Mouse (Mus musculus) left cerebral cortex, postnatal 36 days (tissue): ENCODE measurements at regions not wholly inside any gene's neighbourhood (a gene's known extent, or its start where the extent isn't known, plus 50 kb on each side); places are given as distances from the start of the nearest gene placed in this dataset.

Experiments used
- DNase-seq, 2 experiments: peaks; one replicate each; pipeline ENCODE4 v3.0.0; 2021 to 2022; ENCODE audit warnings: low spot score in 2 of 2, mixed read lengths in 1 of 2
- intact Hi-C: fragments of 180-260 bp; cut with DNase I; formaldehyde crosslinking; loops from one replicate; pipeline ENCODE4 v1.15.1; 2025

DNA sequence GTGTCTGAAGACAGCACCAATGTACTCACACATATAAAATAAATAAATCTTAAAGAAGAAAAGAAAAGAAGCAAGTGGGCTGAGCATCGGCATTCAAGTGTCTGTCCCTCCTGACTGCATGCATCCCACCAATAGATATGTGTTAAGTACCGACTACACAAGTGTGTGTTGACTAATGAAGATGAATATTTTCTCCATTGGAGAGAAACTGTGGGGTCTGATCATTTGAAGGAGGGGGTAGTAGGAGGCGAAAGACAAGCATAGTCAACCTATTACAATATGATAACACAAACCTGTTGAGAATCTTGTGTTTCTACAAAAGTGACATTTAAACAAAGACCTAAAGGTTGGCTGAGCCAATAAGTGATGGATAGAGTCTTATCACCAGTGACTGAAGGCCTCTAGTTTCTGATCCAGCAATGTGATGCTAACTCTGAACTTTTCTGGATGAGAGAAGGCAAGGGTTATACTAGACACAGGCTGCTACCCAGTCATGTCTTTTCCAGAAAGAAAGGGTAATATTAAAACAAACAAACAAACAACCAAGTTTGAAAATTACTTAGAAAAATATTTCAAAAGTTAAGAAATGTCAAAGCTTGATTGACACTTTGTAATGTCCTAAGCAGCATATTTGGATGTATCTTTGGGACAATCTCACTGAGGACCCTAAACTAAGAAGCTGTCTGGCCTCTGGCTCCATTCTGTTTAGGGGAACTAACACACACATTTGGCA lies 113.4 kb upstream of the Cpsf6 start:
- intact Hi-C loops: no loop called here
- no peak for DNase-seq

DNA sequence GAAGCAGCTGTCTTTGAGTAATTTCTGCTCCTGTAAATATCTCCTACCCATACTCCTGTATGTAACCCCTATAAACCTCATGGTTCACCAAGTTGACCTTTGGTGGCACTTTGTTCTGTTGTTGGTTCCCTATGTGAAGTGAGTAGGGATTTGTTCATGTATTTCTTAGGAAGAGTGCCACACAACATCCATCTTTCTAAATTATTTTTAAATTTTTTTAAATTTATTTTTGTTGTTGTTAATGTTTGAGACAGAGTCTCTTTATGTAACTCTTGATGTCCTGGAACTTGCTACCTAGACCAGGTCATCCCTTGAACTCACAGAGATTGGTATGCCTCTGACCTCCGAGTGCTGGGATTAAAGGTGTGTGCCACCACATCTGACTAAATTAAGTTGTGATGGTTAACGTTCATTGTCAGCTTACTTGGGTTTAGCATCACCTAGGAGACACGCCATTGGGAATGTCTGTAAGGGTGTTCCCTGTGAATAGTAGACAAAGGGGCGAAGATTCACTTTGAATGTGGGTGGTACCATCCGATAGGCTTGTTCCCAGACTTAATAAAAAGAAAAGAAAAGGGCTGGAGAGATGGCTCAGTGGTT lies 112.7 kb upstream of the Cpsf6 start:
- no peak for DNase-seq
- intact Hi-C loops: no loop called here

DNA sequence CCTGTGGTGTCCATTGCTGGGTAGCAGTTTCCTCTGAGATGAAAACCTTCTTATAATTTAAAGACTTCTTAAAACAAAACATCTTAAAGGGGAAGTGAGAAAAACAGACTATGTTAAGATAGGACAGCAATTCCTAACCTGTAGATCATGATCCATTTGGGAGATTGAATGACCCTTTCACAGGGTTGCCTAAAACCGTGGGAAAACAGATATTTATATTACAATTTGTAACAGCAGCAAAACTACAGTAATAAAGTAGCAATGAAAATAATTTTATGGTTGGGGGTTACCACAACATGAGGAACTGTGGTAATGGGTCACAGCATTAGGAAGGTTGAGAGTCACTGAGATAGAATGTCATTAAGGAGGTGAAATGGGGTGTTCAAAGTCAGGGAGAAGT lies 111.9 kb upstream of the Cpsf6 start:
- DNase-seq: no peak
- intact Hi-C loops: no loop called here

DNA sequence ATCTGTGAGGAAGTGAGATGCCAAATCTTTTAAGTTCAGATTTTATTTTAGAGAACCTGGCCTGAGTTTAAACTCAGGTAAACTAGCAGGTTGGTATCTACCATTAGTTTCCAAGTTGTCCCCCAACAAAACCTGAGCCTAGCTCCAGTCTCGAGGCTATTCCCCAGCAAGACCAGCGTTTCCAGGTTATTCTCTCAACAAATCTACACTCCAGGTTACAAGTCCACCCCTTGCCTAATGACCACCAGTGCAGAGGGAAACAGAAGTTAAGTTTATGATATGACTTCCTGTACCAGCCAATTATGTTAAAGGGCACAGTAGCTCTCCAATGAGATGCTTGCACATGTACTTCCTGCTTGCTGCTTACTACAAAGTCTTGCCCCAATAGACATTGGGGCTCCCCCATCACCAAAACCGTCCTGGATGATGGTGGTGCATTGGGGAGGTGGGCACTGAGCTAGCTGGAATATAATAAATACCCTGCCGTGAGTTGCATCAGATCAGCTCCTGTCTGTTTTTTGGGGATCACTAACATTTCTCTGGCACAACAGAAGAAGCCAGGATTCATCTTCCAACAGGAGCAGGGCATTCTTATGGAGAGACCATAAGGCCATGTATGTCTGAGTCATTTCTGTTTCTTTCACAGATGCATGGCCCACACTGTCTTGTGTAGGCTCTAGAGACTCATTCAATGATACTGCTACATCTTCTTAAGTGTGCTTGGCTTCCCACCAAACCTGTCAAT lies 111.2 kb upstream of the Cpsf6 start:
- intact Hi-C loops: no loop called here

DNA sequence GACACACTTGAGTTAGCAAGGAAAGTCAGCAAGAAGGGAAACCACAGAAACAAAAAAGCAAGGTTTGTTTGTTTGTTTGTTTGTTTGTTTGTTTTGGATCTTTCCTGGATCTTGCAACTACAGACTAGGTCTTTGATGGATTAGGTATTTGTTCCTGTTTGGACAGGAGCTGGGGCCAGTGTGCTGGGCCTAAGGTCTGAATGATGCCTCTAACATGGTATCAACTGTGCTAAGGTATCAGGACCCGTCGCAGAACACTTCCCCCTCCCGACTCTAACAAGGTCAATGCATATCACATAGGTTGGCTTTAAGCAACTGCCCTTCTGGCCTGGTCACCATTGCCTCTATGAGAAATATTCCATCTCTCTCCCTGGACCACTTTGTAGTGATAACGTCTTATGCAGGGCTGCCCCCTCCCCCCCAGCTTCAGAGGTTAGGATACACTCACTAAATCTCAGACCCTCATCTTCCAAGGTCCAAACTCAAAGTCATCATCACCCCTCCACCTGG lies 103.3 kb upstream of the Cpsf6 start:
- DNase-seq: no peak

More for the DNA sequence above, 111.2 kb upstream of the Cpsf6 start:
- DNase-seq: no peak

DNA sequence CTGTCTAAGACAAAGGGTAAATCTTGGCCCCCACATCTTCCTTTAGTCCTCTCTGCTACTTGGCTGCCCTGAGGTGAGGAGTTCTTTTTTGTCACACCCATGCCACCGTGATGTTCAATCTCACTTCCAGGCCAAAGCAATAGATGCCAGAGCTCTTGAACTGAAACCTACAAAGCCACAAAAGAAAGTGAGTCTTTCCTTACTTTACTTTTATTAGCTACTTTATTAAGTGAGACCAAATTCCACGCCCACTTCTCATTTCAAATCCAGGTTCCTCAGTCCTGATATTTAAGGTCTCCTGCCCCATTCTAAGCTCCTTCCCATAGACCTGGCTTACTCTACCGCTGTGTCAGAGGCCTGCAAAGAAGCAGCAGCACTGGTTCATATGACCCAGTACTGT lies 102.5 kb upstream of the Cpsf6 start:
- intact Hi-C loops: no loop called here
- DNase-seq: no peak

More for the DNA sequence above, 103.3 kb upstream of the Cpsf6 start:
- intact Hi-C loops: no loop called here

DNA sequence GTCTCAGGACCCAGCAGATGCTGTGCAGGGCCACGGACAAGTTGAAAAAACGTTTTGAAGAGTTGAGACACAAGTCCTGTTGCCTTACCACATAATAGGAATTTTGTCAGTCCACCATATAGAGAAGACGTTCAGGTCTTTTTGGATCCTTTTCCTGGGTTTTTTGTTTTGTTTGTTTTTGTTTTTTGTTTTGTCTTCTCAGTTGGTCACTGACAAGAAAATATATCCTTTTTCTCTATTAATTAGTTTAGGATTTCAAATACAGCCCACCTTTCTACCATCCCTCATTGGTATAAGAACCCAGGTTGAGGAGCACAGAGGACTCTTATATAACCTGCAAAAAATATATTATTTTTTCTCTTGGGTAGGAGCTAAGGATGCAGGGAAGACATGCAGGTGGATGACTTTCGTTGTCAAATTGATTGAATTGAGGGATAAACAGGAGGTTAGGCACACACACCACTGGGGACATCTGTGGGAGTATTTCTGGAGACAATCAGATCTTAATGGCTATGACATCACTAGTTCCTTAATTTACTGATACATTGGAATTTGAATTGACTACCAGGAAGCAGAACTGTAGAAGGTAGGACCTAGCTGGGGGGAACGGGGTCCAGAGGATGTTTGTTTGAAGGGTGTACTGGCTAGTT lies 101.7 kb upstream of the Cpsf6 start:
- intact Hi-C loops: no loop called here
- DNase-seq: no peak

DNA sequence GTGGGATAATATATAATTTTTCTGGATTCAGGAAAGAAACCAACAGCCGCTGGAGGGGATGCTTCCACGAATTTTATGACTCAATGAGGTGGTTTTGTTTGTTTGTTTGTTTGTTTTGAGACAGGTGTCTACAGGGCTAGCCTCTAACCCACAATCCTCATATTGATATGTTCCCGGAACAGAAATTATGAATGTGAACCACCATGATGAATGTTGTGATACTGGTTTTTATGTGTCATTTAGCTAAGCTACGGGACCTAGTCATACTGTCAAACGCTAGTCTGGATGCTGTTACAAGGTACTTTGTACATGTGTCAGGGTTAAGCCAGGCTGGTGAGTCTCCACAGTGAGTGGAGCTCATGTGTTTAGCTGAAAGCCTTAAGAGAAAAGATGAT lies 100.6 kb upstream of the Cpsf6 start:
- intact Hi-C loops: no loop called here
- DNase-seq: no peak

DNA sequence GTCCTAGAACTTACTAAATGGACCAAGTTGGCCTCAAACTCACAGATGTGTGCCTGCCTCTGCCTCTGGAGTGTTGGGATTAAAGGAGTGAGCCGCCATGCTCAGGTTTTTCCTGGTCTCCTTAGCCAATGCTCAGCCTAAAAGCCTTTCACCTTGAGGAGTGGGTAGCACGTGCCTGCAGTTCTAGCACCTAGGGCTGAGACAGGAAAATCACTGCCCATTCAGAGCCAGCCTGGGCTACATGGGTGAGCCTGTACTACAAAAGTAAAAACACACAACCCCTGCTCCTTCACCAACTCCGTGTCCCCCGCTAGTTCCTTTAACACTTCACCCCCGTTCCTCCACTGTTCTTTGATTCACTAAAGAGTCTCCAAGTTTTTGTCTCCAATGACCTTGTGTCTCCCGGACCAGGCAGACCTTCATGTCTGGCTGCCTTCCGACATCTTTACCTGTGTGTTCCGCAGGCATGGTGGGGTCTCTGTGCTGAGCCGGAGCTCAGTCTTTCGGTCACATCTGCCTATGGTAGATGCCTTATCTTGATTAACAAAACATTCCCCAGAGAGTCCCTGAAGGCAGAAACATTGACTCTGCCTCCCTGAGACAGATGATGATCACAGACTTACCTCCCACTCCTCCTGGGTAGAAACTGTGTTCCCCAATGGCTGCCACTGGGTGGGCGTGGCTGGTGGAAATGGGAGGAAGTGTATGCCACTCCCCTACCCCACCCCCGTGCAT lies 100.1 kb upstream of the Cpsf6 start:
- no peak for DNase-seq
- intact Hi-C loops: no loop called here

DNA sequence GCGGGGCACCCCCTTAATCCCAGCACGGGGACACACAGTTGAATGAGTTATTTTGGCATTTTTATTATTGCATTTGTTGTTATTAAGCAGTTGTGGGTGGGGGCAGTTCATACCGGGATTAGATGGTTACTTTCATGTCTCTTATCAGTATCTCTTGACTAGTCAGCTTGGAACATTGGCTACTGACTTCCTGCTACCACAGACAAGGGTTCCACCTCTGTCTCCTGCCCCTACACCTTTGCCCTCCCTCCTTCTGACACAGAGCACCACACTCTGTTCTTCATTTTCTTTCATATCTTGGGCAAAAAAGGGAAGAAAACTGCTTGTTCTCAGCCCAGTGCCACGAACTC lies 99.1 kb upstream of the Cpsf6 start:
- intact Hi-C loops: no loop called here
- DNase-seq: no peak

DNA sequence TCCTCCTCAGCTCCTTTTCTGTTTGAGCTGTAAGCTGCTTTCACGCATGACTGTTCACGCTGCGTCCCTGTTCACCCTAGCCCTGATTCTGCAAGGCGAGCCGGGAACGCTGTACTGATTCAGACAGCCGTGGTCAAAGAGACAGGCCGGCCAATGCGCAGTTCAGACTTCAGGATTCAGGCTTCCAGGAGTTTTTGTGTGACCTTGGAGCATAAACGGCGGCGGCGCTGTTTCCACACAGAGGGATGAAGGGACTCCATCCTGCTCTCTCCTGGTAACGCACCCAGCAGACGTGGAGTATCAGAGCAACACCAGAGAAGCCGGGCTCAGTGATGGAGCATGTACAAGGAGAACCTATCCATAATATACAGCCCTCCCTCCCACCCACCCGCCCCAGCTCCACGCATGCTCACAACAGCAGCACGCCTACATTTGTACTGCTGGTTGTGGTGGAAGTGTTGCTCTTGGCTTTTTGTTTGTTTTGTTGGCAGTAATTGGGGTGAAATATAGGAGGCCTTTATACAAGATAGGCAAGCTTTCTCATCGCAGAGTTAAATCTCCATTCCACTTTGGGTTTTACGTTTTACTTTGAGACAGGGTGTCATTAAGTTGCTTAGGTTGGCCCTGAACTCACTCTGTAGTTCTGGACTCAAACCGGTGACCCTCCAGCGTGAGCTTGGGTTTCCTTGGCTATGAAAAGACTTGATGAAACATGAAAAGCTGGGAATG lies 98.6 kb upstream of the Cpsf6 start:
- intact Hi-C loops: no loop called here
- peak; percentile 18 to 30 for DNase-seq

DNA sequence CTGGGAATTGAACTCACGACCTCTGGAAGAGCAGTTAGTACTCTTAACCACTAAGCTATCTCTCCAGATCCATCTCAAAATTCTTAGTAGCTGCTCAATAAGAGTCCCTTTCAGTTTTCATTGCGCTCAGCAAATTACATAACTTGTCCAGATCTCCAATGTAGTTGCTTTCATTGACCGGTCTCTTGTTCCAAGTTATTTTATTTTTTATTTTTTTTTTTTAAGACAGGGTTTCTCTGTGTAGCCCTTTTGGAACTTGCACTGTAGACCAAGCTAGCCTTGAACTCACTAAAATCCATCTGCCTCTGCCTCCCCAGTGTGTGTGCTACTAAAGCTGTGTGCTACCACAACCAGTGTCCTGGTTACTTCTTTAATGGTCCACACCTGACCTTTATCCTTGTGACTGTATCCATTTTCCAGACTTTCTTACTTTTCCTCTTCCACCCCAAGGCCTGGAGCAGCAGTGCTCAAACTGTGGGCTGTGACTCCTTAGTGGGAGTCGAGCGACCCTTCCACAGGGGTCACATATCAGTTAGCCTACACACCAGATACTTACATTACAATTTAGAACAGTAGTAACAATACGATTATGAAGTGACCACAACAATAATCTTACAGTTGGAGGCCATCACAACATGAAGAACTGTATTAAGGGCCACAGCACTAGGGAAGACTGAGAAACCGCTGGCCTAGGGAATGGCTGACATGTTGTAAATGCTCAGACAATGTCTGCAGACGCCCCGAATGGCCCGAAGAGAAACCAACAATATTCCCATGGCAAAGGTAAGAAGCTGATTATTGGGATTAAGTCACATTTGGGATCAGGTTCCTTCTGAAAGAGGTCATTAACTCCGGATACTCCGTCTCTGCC lies 97.8 kb upstream of the Cpsf6 start:
- intact Hi-C loops: no loop called here
- DNase-seq: no peak

DNA sequence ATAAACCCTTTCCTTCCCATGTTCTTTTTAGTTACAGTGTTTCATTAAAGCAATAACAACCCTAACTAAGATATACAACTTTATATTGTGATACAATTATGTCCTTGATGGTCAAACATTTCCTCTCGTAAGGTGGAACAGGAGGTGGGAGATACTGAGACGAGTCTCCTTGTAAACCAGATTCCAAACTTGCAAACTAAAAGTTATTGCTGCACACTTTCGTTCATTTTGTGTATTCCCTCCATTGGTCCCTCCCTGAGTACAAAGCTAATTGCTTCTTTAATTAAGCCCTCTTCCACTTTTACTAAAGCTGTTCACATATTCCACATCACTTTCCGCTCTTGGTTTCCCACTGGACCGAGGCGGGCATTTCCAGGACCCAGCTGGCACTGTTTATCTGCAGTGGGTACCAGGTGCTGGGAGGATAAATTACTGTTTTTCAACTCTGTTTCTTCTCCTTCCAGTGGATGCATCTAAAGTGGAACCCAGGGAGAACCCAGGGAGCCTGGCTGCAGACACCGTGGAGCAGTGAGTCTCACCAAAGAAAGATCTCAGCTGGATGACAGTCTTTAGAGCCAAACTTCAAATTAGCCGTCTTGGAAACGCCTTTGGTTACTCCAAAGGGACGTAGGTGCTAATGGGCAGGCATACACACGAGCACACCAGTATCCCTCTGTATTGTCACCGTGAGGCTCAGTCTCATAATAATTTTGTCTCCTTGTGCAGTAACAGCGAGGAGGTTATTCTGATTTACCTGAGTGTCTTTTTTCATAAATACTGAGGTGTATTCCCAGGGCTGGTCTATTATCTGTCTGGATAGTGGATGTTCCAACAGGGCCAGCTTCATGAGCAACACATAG lies 95.5 kb upstream of the Cpsf6 start:
- intact Hi-C loops: no loop called here
- no peak for DNase-seq

DNA sequence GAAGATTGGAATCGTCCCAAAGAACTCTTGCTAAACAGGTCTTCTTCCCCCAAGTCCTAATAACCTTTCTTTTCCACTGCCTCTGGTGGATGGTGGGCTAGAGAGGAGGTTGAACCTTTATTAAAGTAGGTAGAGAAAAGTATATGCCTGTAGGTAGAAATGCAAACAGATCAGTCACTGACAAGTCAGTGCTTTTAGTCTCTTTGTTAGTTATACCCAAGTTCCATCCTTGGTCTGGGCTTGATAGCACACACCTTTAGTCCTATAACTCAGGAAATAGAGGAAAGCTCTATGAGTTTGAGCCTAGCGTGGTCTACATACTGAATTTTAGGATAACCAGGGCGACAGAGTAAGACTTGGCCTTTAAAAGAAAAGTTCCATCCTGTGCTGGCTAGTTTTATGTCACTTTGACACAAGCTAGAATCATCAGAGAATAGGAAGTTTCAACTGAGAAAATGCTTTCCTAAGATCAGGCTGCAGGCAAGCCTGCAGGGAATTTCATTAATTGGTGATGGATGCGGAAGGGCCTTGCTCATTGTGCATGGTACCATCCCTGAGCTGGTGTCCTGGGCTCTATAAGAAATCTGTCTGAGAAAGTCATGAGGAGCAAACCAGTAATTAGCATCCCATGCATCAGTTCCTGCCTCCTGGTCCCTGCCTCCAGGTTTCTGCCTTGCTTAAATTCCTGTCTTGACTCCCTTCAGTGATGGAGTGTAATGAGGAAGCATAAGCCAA lies 94.7 kb upstream of the Cpsf6 start:
- intact Hi-C loops: no loop called here
- no peak for DNase-seq

DNA sequence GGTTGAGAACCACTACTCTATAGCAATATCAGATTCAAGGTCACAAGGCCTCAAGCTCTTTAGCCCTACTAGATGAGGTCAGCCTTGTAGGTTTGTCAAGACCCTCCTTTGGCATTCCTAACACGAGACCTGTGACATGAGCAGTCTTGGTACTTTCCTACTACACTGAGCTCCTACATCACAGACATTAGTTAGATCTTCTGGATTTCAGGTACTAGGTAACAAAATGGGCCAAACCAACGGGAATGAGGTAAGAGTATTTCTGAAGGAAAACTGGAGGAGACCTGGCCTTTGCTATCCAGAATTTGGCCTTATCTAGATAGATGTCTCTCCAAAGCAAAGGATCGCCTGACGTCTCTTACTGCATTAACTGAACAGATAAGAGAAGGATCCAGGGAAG lies 93.7 kb upstream of the Cpsf6 start:
- intact Hi-C loops: no loop called here
- DNase-seq: no peak

DNA sequence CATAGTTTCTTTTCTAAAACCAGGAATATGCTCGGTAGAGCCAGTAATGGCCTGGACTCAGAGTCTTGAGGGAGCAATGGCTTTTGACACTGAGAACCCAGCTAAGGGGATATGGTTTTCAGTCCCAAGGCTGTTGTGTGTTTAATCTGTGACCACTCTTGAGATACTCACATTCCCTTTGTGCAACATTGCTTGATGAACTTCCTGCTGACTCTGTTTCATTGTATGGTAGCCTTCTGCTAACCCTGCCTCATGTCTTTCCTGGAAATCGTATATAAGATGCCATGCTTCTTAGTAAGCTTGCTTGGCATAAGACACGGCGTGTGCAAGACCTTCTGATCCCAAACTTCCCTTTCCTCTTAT lies 92.7 kb upstream of the Cpsf6 start:
- no peak for DNase-seq
- intact Hi-C loops: no loop called here
